Mouse (Mus musculus) ES-E14 (cell line): Measurements from ENCODE around the gene Sh2d5. TPM values are rescaled to one million over a fixed set of nuclear protein-coding genes. Genes with fewer than 3 reads are reported as not detected.
A peak's percentile ranks its signal among the peaks of the same experiment; 100 is the strongest.

Source experiments
- DNase-seq: peaks from one replicate; pipeline ENCODE4 v3.0.0-alpha.2; 2013; ENCODE audit warnings: low read depth, low spot score
- H3K27ac ChIP-seq: 2 replicates; pipeline ENCODE4 v1.5.1; 2012; ENCODE audit warnings: low read depth, mild to moderate bottlenecking, low read length, moderate library complexity, mixed read lengths; ENCODE audit not compliant: poor library complexity, insufficient read depth, severe bottlenecking
- H3K36me3 ChIP-seq: 2 replicates; pipeline ENCODE4 v1.6.1; 2012; ENCODE audit warnings: mild to moderate bottlenecking, low read length, moderate library complexity, mixed read lengths; ENCODE audit not compliant: control insufficient read depth, poor library complexity, insufficient read depth, severe bottlenecking
- H3K4me1 ChIP-seq, 2 experiments: fragments of 150-350 bp in 1 of 2; sonication (generic) in 1 of 2; 2 replicates each; pipeline ENCODE4 v1.6.1; 2012; ENCODE audit warnings: low read length in 2 of 2, mild to moderate bottlenecking in 1 of 2, mixed read lengths in 1 of 2; ENCODE audit not compliant: control insufficient read depth in 2 of 2, insufficient read depth in 2 of 2, poor library complexity in 1 of 2
- H3K4me3 ChIP-seq, 2 experiments: fragments of 150-350 bp in 1 of 2; sonication (generic) in 1 of 2; 2 replicates each; pipeline ENCODE4 v1.5.1; 2012; ENCODE audit warnings: low read length in 2 of 2, low read depth in 1 of 2, mild to moderate bottlenecking in 1 of 2, mixed read lengths in 1 of 2; ENCODE audit not compliant: insufficient read depth in 1 of 2, poor library complexity in 1 of 2, severe bottlenecking in 1 of 2
- H3K9ac ChIP-seq: 2 replicates; pipeline ENCODE4 v1.6.1; 2012; ENCODE audit warnings: low read depth, mild to moderate bottlenecking, low read length, mixed read lengths; ENCODE audit not compliant: poor library complexity, insufficient read depth, severe bottlenecking
- H3K9me3 ChIP-seq: fragments of 150-350 bp; sonication (generic); 2 replicates; pipeline ENCODE4 v1.6.1; 2012; ENCODE audit warnings: low read depth, mild to moderate bottlenecking, low read length; ENCODE audit not compliant: control insufficient read depth, insufficient read depth
- CHD2 ChIP-seq: IDR thresholded peaks from 2 replicates; pipeline ENCODE4 v1.6.1; 2014; ENCODE audit warnings: mild to moderate bottlenecking, low read depth, low read length, inconsistent platforms
- HCFC1 ChIP-seq: IDR thresholded peaks from 2 replicates; pipeline ENCODE4 v1.6.1; 2012; ENCODE audit warnings: low read length, inconsistent platforms, borderline replicate concordance; ENCODE audit not compliant: insufficient read depth
- MAFK ChIP-seq: IDR thresholded peaks from 2 replicates; pipeline ENCODE4 v1.6.1; 2014; ENCODE audit warnings: mild to moderate bottlenecking, low read depth, low read length, inconsistent platforms; ENCODE audit not compliant: insufficient read depth
- ZC3H11A ChIP-seq: IDR thresholded peaks from 2 replicates; pipeline ENCODE4 v1.6.1; 2012; ENCODE audit warnings: low read depth, mild to moderate bottlenecking, inconsistent platforms, low read length, borderline replicate concordance
- ZNF384 ChIP-seq: IDR thresholded peaks from 2 replicates; pipeline ENCODE4 v1.6.1; 2012; ENCODE audit warnings: low read depth, low read length, inconsistent platforms
- in situ Hi-C, 2 experiments: fragments of 600-800 bp; cut with MboI; formaldehyde crosslinking; loops; one replicate each; pipeline ENCODE4 v1.15.1; 2025; ENCODE audit warnings: low sequenced_read_pairs in 2 of 2, inconsistent platforms in 1 of 2; ENCODE audit not compliant: unreplicated experiment in 2 of 2
- total RNA-seq: library from RNA; depleted of rRNA; stranded (reverse); fragments of 300-350 nt; gene quantifications from 2 replicates; pipeline ENCODE4 v1.2.3, GENCODE M21; 2012

The Sh2d5 gene
- total RNA-seq, 1 experiment = 2.9 TPM

GRCm38 (mm10) chr4:138272011-138272997 lies 22.1 kb downstream of the Sh2d5 start:
- TF ChIP-seq CHD2 (no peak), MAFK (no peak), ZNF384 (no peak), HCFC1 (no peak), ZC3H11A (no peak)
- Histone ChIP-seq H3K4me3 (no peak overlapping the region), H3K9ac (no peak overlapping the region), H3K27ac (no peak overlapping the region), H3K9me3 (no peaks in the 10 kb centered on the region), H3K4me1 (no peaks in the 10 kb centered on the region), H3K36me3 (no peaks in the 10 kb centered on the region)
- in situ Hi-C loops = no loop called here
- DNase-seq = no peak

- no peaks in the 10 kb centered on the region for H3K9me3 ChIP-seq
- DNase-seq = no peak
- H3K9ac ChIP-seq = no peak overlapping the region
- peaks cover 0 to 4% of the 10 kb centered on the region in 2 experiments; a peak in 2 of 4 replicates for H3K4me1 ChIP-seq
- H3K36me3 ChIP-seq = no peaks in the 10 kb centered on the region
- H3K27ac ChIP-seq = no peak overlapping the region
- TF ChIP-seq HCFC1 (no peak), CHD2 (no peak), ZNF384 (no peak), ZC3H11A (no peak), MAFK (no peak)
- no peak overlapping the region for H3K4me3 ChIP-seq
- in situ Hi-C loops = no loop called here
These were observed 28.1 kb downstream of the Sh2d5 start for GRCm38 (mm10) chr4:138278346-138278745.

- Histone ChIP-seq H3K9ac (no peak overlapping the region), H3K27ac (no peak overlapping the region), H3K36me3 (no peaks in the 10 kb centered on the region), H3K9me3 (no peaks in the 10 kb centered on the region), H3K4me1 (peaks cover 0 to 4% of the 10 kb centered on the region in 2 experiments; a peak in 2 of 4 replicates), H3K4me3 (no peak overlapping the region)
- DNase-seq = peak; percentile 95
- in situ Hi-C loops = no loop called here
- TF ChIP-seq CHD2 = no peak
- no peak for TF ChIP-seq MAFK
- peak; percentile 72 for TF ChIP-seq ZNF384
- peak; percentile 36; the same call in 1 of the 2 replicates for TF ChIP-seq HCFC1
- peak; percentile 62; the same call in 1 of the 2 replicates for TF ChIP-seq ZC3H11A
These were observed 32.6 kb downstream of the Sh2d5 start for GRCm38 (mm10) chr4:138282834-138283233.

- in situ Hi-C loops = no loop called here
- Histone ChIP-seq H3K9ac (no peak overlapping the region), H3K4me3 (no peak overlapping the region), H3K9me3 (no peaks in the 10 kb centered on the region), H3K36me3 (no peaks in the 10 kb centered on the region), H3K4me1 (peaks cover 0 to 3% of the 10 kb centered on the region in 2 experiments; a peak in 1 of 4 replicates), H3K27ac (no peak overlapping the region)
- no peak for TF ChIP-seq CHD2
- DNase-seq = no peak
These were observed 36.2 kb downstream of the Sh2d5 start for GRCm38 (mm10) chr4:138286411-138286810.

GRCm38 (mm10) chr4:138288691-138289090 lies 38.5 kb downstream of the Sh2d5 start:
- Histone ChIP-seq H3K4me3 (no peak overlapping the region), H3K4me1 (peaks cover 0 to 3% of the 10 kb centered on the region in 2 experiments; a peak in 1 of 4 replicates), H3K9me3 (no peaks in the 10 kb centered on the region)

More at GRCm38 (mm10) chr4:138288691-138289090, 38.5 kb downstream of the Sh2d5 start:
- TF ChIP-seq HCFC1 (no peak), ZC3H11A (no peak), CHD2 (no peak), MAFK (no peak), ZNF384 (no peak)
- no peak for DNase-seq
- in situ Hi-C loops = no loop called here
- no peak overlapping the region for H3K27ac ChIP-seq
- no peak overlapping the region for H3K9ac ChIP-seq
- H3K36me3 ChIP-seq = no peaks in the 10 kb centered on the region
